Mouse (Mus musculus): ENCODE results near the gene Thsd7b. TPM values are rescaled to one million over a fixed set of nuclear protein-coding genes. Genes with fewer than 3 reads are reported as not detected.

The Thsd7b gene
- total RNA-seq, 1 experiment, result 0.18 TPM

GRCm38 (mm10) chr1:129559812-129560211 lies 286.7 kb downstream of the Thsd7b start:
- no peaks in the 10 kb centered on the region for H3K9me3 ChIP-seq (ENCODE audit: control insufficient read depth, insufficient read depth, low read depth, low read length)
- no peak for DNase-seq (ENCODE audit: low read depth, low spot score)
- no peaks in the 10 kb centered on the region for H3K36me3 ChIP-seq (ENCODE audit: control insufficient read depth, insufficient read depth, low read length, poor library complexity, severe bottlenecking)
- H3K4me3 ChIP-seq (ENCODE audit: insufficient read depth in 1 of 2, low read depth in 1 of 2, low read length in 2 of 2, poor library complexity in 1 of 2, severe bottlenecking in 1 of 2), result no peak overlapping the region
- in situ Hi-C loops (cut with MboI; ENCODE audit: low sequenced_read_pairs in 2 of 2, unreplicated experiment in 2 of 2), result no loop called here
- H3K9ac ChIP-seq (ENCODE audit: insufficient read depth, low read depth, low read length, poor library complexity, severe bottlenecking), result no peak overlapping the region
- no peaks in the 10 kb centered on the region for H3K4me1 ChIP-seq (ENCODE audit: control insufficient read depth in 2 of 2, insufficient read depth in 2 of 2, low read length in 2 of 2, poor library complexity in 1 of 2)
- no peak for TF ChIP-seq ZC3H11A (IDR thresholded peaks at IDR 0.05; ENCODE audit: borderline replicate concordance, low read depth, low read length)
- no peak for TF ChIP-seq ZNF384 (IDR thresholded peaks at IDR 0.05; ENCODE audit: low read depth, low read length)
- no peak for TF ChIP-seq MAFK (IDR thresholded peaks at IDR 0.05; ENCODE audit: insufficient read depth, low read depth, low read length)
- TF ChIP-seq HCFC1 (IDR thresholded peaks at IDR 0.05; ENCODE audit: borderline replicate concordance, insufficient read depth, low read length), result no peak
- no peak for TF ChIP-seq CHD2 (IDR thresholded peaks at IDR 0.05; ENCODE audit: low read depth, low read length)
- no peak overlapping the region for H3K27ac ChIP-seq (ENCODE audit: insufficient read depth, low read depth, low read length, poor library complexity, severe bottlenecking)

GRCm38 (mm10) chr1:129562707-129563106 lies 289.6 kb downstream of the Thsd7b start:
- in situ Hi-C loops (cut with MboI; ENCODE audit: low sequenced_read_pairs in 2 of 2, unreplicated experiment in 2 of 2), result no loop called here
- Histone ChIP-seq H3K4me1 (ENCODE audit: control insufficient read depth in 2 of 2, insufficient read depth in 2 of 2, low read length in 2 of 2, poor library complexity in 1 of 2) (no peaks in the 10 kb centered on the region), H3K4me3 (ENCODE audit: insufficient read depth in 1 of 2, low read depth in 1 of 2, low read length in 2 of 2, poor library complexity in 1 of 2, severe bottlenecking in 1 of 2) (no peak overlapping the region), H3K9me3 (ENCODE audit: control insufficient read depth, insufficient read depth, low read depth, low read length) (no peaks in the 10 kb centered on the region), H3K27ac (ENCODE audit: insufficient read depth, low read depth, low read length, poor library complexity, severe bottlenecking) (no peak overlapping the region), H3K9ac (ENCODE audit: insufficient read depth, low read depth, low read length, poor library complexity, severe bottlenecking) (no peak overlapping the region), H3K36me3 (ENCODE audit: control insufficient read depth, insufficient read depth, low read length, poor library complexity, severe bottlenecking) (no peaks in the 10 kb centered on the region)
- no peak for TF ChIP-seq HCFC1 (IDR thresholded peaks at IDR 0.05; ENCODE audit: borderline replicate concordance, insufficient read depth, low read length)
- no peak for DNase-seq (ENCODE audit: low read depth, low spot score)

GRCm38 (mm10) chr1:129570522-129570921 lies 297.4 kb downstream of the Thsd7b start:
- Histone ChIP-seq H3K4me1 (ENCODE audit: control insufficient read depth in 2 of 2, insufficient read depth in 2 of 2, low read length in 2 of 2, poor library complexity in 1 of 2) (no peaks in the 10 kb centered on the region), H3K36me3 (ENCODE audit: control insufficient read depth, insufficient read depth, low read length, poor library complexity, severe bottlenecking) (no peaks in the 10 kb centered on the region), H3K9me3 (ENCODE audit: control insufficient read depth, insufficient read depth, low read depth, low read length) (no peaks in the 10 kb centered on the region), H3K9ac (ENCODE audit: insufficient read depth, low read depth, low read length, poor library complexity, severe bottlenecking) (no peak overlapping the region), H3K4me3 (ENCODE audit: insufficient read depth in 1 of 2, low read depth in 1 of 2, low read length in 2 of 2, poor library complexity in 1 of 2, severe bottlenecking in 1 of 2) (no peak overlapping the region), H3K27ac (ENCODE audit: insufficient read depth, low read depth, low read length, poor library complexity, severe bottlenecking) (no peak overlapping the region)
- TF ChIP-seq ZNF384 (IDR thresholded peaks at IDR 0.05; ENCODE audit: low read depth, low read length) (no peak), HCFC1 (IDR thresholded peaks at IDR 0.05; ENCODE audit: borderline replicate concordance, insufficient read depth, low read length) (no peak), ZC3H11A (IDR thresholded peaks at IDR 0.05; ENCODE audit: borderline replicate concordance, low read depth, low read length) (no peak), CHD2 (IDR thresholded peaks at IDR 0.05; ENCODE audit: low read depth, low read length) (no peak), MAFK (IDR thresholded peaks at IDR 0.05; ENCODE audit: insufficient read depth, low read depth, low read length) (no peak)
- in situ Hi-C loops (cut with MboI; ENCODE audit: low sequenced_read_pairs in 2 of 2, unreplicated experiment in 2 of 2), result no loop called here
- DNase-seq (ENCODE audit: low read depth, low spot score), result no peak

GRCm38 (mm10) chr1:129579955-129580354 lies 306.9 kb downstream of the Thsd7b start:
- in situ Hi-C loops (cut with MboI; ENCODE audit: low sequenced_read_pairs in 2 of 2, unreplicated experiment in 2 of 2), result no loop called here
- no peak overlapping the region for H3K4me3 ChIP-seq (ENCODE audit: insufficient read depth in 1 of 2, low read depth in 1 of 2, low read length in 2 of 2, poor library complexity in 1 of 2, severe bottlenecking in 1 of 2)
- no peak for TF ChIP-seq HCFC1 (IDR thresholded peaks at IDR 0.05; ENCODE audit: borderline replicate concordance, insufficient read depth, low read length)
- TF ChIP-seq ZNF384 (IDR thresholded peaks at IDR 0.05; ENCODE audit: low read depth, low read length), result no peak
- no peak for TF ChIP-seq CHD2 (IDR thresholded peaks at IDR 0.05; ENCODE audit: low read depth, low read length)
- no peak for TF ChIP-seq ZC3H11A (IDR thresholded peaks at IDR 0.05; ENCODE audit: borderline replicate concordance, low read depth, low read length)
- TF ChIP-seq MAFK (IDR thresholded peaks at IDR 0.05; ENCODE audit: insufficient read depth, low read depth, low read length), result no peak
- no peaks in the 10 kb centered on the region for H3K9me3 ChIP-seq (ENCODE audit: control insufficient read depth, insufficient read depth, low read depth, low read length)
- no peaks in the 10 kb centered on the region for H3K4me1 ChIP-seq (ENCODE audit: control insufficient read depth in 2 of 2, insufficient read depth in 2 of 2, low read length in 2 of 2, poor library complexity in 1 of 2)
- no peaks in the 10 kb centered on the region for H3K36me3 ChIP-seq (ENCODE audit: control insufficient read depth, insufficient read depth, low read length, poor library complexity, severe bottlenecking)
- no peak for DNase-seq (ENCODE audit: low read depth, low spot score)
- H3K9ac ChIP-seq (ENCODE audit: insufficient read depth, low read depth, low read length, poor library complexity, severe bottlenecking), result no peak overlapping the region
- no peak overlapping the region for H3K27ac ChIP-seq (ENCODE audit: insufficient read depth, low read depth, low read length, poor library complexity, severe bottlenecking)

GRCm38 (mm10) chr1:129586635-129587034 lies 313.5 kb downstream of the Thsd7b start:
- no peak for DNase-seq (ENCODE audit: low read depth, low spot score)
- TF ChIP-seq ZNF384 (IDR thresholded peaks at IDR 0.05; ENCODE audit: low read depth, low read length), result no peak
- no peak for TF ChIP-seq MAFK (IDR thresholded peaks at IDR 0.05; ENCODE audit: insufficient read depth, low read depth, low read length)
- TF ChIP-seq HCFC1 (IDR thresholded peaks at IDR 0.05; ENCODE audit: borderline replicate concordance, insufficient read depth, low read length), result no peak
- TF ChIP-seq ZC3H11A (IDR thresholded peaks at IDR 0.05; ENCODE audit: borderline replicate concordance, low read depth, low read length), result no peak
- no peak for TF ChIP-seq CHD2 (IDR thresholded peaks at IDR 0.05; ENCODE audit: low read depth, low read length)
- Histone ChIP-seq H3K4me3 (ENCODE audit: insufficient read depth in 1 of 2, low read depth in 1 of 2, low read length in 2 of 2, poor library complexity in 1 of 2, severe bottlenecking in 1 of 2) (no peak overlapping the region), H3K9me3 (ENCODE audit: control insufficient read depth, insufficient read depth, low read depth, low read length) (no peaks in the 10 kb centered on the region), H3K4me1 (ENCODE audit: control insufficient read depth in 2 of 2, insufficient read depth in 2 of 2, low read length in 2 of 2, poor library complexity in 1 of 2) (no peaks in the 10 kb centered on the region), H3K27ac (ENCODE audit: insufficient read depth, low read depth, low read length, poor library complexity, severe bottlenecking) (no peak overlapping the region), H3K9ac (ENCODE audit: insufficient read depth, low read depth, low read length, poor library complexity, severe bottlenecking) (no peak overlapping the region), H3K36me3 (ENCODE audit: control insufficient read depth, insufficient read depth, low read length, poor library complexity, severe bottlenecking) (no peaks in the 10 kb centered on the region)
- in situ Hi-C loops (cut with MboI; ENCODE audit: low sequenced_read_pairs in 2 of 2, unreplicated experiment in 2 of 2), result no loop called here

Measured in ES-E14 (cell line).